Mouse (Mus musculus): ENCODE results near the gene Cfap97d2.

GRCm38 (mm10) chr8:13698281-13698680, 7.4 kb upstream of the Cfap97d2 start:
- TF ChIP-seq FLI1 (IDR thresholded peaks at IDR 0.05; ENCODE audit: low read length): no peak
- no peak for TF ChIP-seq GATA1 (IDR thresholded peaks at IDR 0.05; ENCODE audit: borderline replicate concordance, low read length)

All from megakaryocyte, embryonic 14.5 days (primary cell).